Mouse (Mus musculus): Measurements from ENCODE around the gene Hmgb2.

The Hmgb2 gene

GRCm38 (mm10) chr8:57552102-57553032, 40.7 kb downstream of the Hmgb2 start:
- DNase-seq (ENCODE audit: low read depth, low spot score), result no peak

DNA sequence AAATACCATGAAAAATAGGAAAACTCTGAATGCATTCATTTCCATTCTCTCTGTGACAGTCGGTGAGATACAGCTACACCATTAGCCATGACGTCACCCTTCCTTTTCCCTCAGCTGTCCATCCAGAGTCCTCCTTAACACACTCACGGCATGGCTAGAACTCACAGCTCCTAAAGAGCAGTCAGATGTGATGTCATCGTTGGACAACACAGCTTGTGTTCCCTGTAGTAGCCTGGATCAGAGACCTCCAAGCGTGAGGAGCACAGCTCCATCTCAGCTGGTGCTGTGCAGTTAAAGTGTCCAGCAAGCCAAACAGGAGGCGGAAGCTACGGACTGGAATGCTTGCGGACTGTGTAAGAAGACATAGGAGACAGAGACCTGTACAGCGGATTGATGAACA, 49.2 kb downstream of the Hmgb2 start:
- DNase-seq (ENCODE audit: low read depth, low spot score), result no peak

DNA sequence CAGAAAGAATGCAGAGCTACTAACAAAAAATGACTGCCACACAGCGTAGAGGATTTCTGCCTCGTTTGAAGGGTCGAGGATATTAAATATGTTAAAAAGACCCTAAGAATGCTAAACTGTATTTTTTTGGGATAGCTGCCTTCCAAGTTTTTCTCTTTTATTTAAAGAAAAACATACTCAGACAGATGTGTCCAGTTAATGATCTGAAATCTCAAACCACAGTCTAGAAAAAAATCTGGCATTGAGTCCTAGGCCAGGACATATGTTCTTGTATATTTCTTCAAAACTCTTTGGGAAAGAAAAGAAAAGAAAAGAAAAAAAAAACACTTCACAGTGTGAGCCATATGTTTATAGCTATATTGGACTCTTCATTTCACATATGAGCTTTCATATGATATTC, 51.0 kb downstream of the Hmgb2 start:
- DNase-seq (ENCODE audit: low read depth, low spot score), result no peak

DNA sequence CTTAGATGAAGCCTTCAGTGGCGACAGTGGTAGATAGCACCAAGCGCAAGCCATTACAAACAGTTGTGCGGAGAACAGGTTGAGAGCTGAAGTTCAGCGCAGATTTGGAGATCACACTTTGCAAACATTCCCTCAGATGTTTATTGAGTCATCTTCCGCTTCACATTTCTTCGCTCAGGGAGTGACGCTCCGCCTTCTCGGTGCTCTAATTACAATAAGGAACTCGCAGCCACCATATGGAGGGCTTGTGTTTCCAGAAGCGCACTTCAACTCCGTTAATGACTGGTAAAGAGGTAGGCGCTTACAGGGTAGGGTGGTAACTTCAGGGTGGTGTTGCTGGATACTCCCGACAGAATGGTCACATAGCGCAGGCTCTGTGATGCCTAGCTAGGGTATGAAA, 52.0 kb downstream of the Hmgb2 start:
- DNase-seq (ENCODE audit: low read depth, low spot score), result no peak

DNA sequence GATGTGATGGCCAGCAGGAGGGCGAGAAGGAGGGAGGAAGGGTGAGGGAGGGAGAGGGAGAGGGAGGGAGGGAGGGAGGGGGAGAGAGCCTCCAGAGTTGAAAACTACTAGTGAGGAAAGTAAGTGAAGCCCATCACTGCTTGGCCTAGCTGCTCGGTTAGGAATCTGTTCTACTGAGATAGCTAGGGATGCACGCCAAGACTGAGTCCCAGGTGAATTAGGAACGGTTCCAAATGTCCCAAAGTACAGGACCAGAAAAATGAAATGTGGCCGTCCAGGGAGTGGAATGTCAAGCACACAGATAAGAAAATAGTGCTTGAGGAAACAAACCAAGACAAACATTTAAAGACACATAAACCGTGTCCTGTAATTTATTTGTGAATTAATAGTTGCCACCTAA, 53.3 kb downstream of the Hmgb2 start:
- DNase-seq (ENCODE audit: low read depth, low spot score), result no peak
